Mouse (Mus musculus) hindlimb bud, embryonic 11.5 days (tissue): ENCODE data around the gene Ostc.

Source experiments
- DNase-seq: peaks from one replicate; pipeline ENCODE4 v3.0.0-alpha.2; 2012; ENCODE audit warnings: low read depth, low spot score; ENCODE audit errors: extremely low spot score

The Ostc gene

DNA sequence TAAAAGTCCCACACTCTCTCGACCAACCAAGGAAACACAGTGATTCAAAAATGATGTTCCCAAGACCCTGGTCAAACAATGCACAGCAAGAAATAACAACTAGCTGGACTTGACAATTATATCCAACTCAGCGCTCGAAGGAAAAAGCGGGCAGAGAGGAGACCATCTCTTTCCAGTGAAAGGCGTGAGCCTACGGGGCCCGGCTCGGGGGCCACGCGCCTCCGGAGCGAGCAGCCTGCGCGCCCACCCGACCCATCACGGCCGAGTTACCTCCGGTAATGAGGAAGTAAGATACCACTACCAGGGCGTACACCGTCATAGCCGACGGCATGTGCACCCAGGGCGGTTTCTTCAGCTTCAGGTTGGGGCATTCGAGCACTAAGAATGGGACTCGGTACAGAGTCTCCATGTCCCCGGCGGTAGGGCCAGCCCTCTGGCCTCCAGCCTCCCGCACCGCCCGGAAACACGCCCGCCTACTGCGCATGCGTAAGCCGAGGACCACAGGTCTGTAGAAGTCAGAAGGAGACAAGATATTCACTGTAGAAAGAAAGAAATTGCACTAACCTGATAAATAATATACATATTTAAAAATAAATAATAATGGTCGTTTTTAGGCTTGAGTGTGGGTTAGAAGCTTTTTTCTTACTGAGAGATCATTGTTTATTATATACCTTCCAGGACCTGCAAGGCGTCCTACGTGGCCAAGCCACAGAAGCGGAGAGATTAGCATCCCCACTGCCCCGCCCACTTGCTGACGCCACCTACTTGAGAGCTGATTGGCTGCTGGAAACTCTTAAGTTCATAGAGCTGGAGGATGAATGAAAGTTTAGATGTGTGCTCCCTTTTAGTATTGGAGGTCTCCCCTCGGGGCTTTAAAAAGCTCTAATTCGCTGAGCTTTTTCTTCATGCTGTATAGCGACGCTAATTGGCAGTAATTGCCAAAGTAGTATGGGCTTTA is at the start of gene Ostc:
Gene Ostc, minus strand, starts transcription at position 478 of the 958 bp plus-strand sequence.
- peak; percentile 96 for DNase-seq

DNA sequence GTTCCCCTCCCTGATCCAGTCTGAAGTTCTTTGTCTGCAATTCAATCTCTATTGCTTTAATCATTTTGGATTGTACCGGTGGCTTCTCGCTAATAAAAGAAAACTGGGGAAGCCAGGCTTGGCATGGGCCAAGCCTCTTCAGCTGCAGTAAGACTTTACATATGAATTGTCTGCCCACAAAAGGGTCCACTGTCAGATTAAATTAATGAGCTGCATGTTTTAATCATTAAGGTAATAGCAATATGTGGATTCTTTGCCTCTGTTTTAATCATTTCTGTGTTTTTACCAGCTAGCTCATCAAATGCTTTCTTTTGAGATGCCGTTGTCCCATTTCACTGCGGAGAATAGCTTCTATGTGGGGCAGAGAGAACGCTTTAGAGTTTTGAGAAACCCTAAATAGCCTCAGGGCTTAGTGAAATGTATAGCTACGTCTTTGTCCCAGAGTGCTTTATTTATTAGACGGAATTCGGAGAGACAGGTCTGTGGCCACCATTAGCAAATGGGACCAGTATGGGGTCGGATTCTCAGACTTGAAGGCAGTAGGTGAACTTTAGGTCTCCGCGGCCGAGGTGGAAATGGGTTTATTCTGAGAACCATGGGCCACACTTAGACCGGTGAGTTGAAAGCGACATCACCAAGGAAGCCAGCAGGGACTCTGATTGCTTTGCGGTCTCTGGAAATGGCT is 49.1 kb upstream of the Ostc start:
- DNase-seq, result no peak

GRCm38 (mm10) chr3:130757117-130757852 is 48.0 kb upstream of the Ostc start:
- no peak for DNase-seq

DNA sequence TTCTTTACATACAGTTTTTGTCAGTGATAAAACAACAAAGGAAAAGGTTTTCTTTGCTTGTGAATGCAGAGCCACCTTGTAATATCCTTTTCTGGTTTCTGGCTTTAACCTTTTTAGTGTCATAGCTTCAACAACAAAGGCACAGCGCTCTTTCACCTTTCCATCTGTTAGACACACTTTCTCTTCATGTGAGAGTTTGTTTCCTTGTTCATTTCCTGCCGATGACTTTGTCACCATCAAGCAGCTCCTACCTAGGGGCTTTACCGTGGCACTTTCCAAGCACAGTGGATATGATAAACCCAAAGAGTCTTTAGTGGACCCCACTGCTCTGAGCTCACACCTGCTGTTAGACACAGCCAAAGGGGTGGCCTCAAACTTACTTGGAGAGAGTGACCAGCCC is 40.0 kb upstream of the Ostc start:
- no peak for DNase-seq

DNA sequence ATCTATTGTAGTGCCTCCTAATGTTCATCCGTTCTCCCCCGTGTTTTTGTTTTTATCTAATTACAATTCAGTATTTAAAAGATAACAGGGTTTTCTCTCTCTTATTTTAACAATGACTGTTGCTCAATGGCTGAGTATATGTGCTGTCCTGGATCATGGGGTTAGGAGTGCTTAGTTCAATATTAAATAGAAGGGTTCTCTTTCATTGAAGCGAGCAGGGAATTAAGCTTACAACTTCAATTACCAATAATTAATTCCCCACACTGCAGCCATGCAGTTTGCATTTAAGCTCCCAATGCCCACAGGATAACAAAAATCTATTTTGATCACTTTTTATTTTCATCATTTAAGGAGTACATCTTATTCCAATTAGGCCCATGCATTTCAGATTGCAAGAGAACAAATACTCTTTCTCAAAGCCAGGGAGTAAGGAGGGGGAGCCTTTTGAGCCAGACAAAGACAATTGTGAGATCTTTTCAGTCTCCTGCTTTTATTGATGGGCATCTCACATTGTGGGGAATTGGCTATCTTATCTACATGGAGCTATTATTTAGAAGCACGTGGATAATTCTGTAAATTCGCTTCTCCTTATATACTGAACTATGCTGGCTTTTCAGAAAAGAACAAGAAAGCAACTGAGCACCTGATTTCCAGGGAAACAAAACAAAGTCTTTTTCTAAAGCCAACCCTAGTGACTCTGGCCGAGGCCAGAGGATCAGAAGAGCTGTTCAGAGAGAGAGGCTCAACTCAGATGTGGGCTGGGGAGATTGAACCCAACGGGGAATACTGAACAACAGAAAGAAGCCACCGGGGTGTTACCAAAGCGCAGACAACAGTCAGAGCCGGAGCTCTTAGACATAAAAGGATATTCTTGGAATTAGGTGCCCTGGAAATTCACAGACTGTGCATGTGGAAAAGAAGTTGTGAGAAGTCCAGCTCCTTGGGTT is 37.7 kb upstream of the Ostc start:
- no peak for DNase-seq

DNA sequence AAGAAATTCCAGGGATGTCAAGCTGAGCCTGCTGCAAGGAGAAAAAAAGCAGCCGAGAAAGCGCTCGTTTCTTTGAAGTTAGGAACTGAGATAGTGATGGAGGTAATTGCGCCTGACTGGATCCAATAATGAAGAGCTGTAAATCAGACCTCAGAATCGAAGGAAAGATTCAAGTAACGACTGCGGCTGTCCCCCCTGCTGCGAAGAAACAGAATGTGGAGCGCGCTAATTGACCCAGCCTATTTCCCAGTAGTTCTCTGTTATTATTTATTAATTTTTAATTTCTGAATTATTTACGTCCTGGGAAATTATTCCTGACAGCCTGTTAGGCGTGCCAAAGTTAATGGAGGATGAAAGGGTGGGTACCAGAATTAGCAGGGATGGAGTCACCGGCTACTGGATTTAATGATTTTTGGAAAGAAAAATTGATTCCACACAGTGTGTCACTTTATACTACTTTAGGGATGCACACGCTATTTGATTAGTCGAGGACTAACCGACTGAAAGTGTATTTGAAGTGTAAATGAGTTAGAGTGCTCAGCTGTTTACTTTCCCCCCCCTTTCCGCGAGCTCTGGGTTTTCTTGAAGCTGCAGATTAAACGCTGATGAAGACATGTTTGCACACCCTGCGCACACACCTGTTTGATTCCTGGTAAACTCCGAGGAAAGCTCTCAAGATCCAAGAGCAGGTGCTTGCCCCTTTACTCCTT is 28.6 kb upstream of the Ostc start:
- DNase-seq, result no peak

DNA sequence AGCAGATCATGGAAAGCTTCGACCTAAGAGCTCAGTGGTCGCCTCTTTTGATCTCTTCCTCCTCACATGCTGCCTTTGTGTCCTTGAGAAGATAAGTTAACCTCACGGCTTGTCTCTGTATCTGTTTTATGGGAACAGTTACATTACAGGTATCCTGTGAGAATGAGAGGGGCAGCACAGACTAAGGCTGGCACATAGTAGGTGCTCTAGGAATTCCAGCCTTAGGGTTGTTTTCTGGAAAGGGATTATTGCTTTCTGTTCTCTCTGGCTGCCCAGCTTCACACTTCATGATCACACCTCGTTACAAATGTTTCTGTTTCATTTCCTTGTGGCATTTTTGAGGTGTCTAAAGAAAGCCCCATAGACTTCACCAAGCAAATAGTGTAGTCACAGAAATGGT is 27.5 kb upstream of the Ostc start:
- DNase-seq, result no peak

DNA sequence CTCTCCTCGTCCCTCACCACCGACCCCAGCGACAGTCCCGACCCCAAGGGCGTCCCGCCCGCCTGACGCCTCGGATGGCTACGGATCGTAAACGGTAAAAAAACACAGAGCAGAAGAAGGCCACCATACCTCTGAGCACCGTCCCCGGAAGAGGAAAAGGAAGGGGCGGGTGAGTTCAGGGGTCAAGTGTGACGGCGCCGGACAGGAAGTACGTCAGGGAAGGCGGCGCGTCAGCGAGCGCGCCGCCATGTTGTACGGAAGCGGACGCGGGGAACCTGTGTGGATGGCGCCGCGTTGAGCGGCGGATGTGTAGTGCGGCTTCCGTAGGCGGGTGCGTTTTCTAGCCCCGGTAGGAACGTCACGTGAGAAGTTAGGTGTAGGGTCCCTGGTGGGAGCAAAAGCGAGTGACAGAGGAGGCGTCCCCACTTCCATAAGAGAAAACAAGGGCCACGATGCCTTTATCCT is 21.0 kb upstream of the Ostc start, which contains the start of gene Rpl34:
Gene Rpl34, minus strand, starts transcription at position 210 of the 465 bp plus-strand sequence.
- DNase-seq, result peak; percentile 82

DNA sequence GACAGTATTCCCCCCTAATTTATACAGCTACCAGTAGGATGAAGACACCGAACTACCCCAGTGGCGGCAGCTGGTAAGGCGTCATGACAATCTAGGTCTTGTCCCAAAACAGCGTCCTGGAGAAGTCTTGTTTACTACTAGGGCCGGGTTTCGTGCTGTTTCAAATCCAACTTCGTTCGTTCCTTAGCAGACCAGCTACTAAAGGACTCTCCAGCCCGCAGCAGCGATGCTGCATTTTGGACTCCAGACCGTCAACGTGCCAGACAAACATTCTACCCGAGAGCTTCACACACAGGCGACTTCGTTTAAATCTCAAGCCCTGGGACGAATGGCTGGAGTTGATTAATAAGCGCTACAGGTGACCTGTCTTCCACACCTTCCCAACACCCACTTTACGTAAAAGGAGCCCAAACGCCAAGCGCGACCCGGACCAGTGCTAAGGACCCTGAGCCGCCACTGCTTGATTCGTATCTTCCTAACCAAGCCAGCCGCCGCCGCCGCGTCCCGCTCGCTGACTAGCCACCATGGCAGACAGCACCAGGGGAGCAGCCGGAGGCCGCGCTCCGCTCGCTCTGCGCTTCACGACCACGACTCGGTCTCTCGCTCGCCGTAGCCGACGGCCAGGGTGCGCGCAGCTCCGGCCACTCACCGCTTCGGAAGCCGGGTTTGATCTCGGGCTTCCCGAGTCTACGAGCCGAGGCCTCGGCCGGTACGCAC is 20.4 kb upstream of the Ostc start:
- no peak for DNase-seq

DNA sequence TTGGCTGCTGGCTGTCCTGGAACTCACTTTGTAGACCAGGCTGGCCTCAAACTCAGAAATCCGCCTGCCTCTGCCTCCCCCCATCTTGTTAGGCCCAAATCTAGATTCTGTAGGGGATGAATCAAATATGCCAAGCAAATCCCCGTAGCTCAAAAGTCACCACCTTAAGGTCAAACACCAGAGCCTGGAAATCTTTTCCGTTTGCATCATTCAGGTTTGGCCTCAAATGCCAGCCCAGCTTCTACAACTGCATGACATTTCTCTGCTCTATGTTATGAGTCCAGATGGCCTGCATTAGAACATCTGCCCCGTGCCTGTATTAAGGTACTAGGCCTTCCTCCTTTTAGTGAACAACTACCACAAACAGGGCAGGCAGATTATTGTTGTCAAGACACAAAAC is 18.4 kb upstream of the Ostc start:
- no peak for DNase-seq

GRCm38 (mm10) chr3:130727036-130727435 is 17.8 kb upstream of the Ostc start:
- DNase-seq, result no peak

DNA sequence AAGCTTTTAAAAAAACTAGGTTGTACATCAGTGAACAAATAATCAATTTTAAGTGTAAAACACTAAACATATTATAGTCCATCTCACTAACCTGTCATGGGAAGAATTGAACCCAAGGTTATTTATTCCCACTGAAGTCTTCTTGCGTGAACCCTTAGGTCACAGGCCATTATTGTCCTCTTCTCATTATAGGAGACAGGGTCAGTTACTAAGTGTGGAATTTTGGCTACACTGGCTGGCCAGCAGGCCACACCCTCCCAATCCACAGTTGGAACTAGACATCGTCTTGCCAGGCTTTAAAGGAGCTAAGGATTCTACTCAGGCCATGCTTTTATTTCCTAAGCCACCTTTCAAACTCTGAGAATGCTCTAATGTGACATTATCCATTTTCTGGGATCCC is 16.5 kb upstream of the Ostc start:
- DNase-seq, result no peak

DNA sequence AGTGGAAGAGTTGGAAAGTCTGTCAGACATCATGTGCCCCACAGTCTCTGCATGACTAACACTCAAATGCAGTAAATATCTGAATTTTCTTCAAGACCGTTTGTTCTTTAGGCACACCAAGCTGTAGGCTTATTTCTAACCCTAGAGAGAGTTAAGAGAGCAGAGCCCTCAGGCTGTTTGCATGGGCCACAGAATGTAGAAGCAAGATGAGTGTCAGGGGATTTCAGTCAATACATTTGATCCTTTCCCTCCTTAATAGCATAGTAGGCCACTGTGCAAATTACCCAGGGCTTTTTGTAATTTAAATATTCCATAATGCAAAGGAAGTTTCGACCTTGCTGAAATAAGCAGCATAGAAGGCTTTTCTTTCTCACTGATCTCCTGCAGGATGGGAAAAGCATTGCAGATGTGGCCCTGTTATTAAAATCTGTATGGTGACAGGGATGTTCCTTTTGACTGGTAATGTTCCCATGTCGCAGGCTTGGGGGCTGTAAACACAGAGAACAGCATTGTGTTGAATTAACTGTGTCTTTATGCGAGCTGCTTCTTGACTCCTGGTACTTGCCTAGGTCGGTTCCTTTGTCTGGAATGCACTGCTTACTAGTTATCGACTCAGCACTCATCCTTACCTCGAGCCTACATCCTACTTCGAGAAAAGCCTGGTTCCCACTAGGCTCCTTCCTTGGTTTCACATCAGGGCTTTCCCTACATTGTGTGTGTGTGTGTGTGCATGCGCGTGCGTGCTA is 13.7 kb upstream of the Ostc start:
- no peak for DNase-seq

DNA sequence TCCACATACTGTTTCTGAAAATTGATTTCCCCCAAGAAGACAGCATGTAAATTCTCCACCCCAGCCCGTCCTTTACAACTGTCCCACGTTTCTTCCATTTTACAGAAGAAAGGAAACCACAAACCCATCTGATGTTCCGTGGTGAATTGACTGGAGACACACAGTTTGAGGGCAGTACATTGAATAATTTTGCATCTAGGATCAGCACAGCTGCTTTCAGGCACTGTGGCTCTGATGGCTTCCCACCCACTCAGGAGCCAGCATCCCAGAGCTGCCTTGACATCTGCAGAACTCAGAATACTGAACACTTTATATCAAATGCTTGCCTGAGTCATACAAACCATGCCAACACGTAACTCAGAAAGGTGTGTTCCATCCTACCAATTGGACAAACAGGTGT is 11.0 kb upstream of the Ostc start:
- no peak for DNase-seq

- DNase-seq, result no peak
Observed at GRCm38 (mm10) chr3:130718871-130719270, 9.6 kb upstream of the Ostc start.

DNA sequence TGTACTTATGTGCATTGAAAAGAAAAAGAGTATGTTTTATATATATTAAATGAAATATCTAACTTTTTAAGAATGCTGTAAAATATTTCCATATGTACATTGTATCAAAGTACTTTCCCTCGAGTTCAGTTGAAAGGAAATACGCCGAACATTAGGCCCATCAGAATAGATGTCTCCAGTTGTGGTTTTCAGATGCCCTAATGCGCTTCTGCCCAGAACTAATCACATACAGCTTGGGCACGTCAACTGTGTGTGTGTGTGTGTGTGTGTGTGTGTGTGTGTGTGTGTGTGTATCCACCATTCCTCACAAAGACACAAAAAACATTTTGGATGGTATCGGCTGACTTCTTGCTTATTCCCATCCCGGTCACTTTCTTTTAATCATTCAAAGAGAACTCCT is 7.3 kb upstream of the Ostc start:
- no peak for DNase-seq

DNA sequence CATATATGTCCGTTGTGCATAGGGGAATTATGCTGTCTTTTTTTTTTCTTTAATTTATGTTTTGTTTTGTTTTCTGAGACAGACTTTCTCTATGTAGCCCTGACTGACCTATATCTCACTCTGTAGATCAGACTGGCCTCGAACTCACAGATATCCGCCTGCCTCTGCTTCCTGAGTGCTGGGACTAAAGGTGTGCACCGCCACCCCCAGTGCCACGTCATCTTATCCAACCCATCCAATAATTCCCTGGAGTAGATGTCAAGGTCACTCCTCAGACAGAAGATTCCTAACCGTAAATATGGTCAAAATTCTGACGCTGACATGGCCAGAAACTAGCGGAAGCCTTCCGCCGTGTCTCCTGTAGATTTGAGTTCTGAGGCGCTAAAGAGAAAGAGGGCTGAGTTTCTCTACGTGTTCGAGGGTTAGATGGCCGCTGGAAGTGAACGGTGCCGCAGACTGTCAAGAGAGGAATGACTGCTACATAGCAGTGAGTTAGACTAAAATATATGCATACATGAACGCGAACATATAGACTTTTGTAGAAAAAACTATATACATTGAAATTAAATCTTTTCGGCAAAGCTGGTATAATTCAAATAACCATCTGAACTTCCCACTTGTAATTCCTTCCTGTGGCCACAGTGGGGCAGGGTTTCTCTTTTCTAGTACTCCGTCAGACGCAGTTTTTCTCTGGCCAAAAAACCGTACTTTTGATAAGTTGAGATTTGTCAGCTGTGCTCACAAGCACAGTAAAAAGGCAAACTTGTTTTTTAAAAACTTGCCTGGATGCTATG is 5.7 kb upstream of the Ostc start:
- no peak for DNase-seq
